Mouse (Mus musculus): Measurements from ENCODE around the gene Gm20812. TPM values are rescaled to one million over a fixed set of nuclear protein-coding genes. Genes with fewer than 3 reads are reported as not detected.

Gene Gm20812
- polyA plus RNA-seq (2012; rRNA removed), result not detected in 2 replicates

GRCm38 (mm10) chrY:12381681-12382080, at the start of gene Gm20812:
Gene Gm20812 (plus strand): TSS chrY:12381981.

Other genes starting within 250 kb of the Gm20812 start
- gene Gm29554, start 108.0 kb upstream of the Gm20812 start, polyA plus RNA-seq (2012; rRNA removed), result not detected in 2 replicates